Mouse (Mus musculus) small intestine, adult 2 months (tissue): Measurements from ENCODE around the gene Lelp1. TPM values are rescaled to one million over a fixed set of nuclear protein-coding genes. Genes with fewer than 3 reads are reported as not detected.

Source experiments
- H3K27ac ChIP-seq: fragments of 200-500 bp; 2 replicates; pipeline ENCODE4 v1.5.1; 2012; ENCODE audit warnings: low read depth, low read length, control low read depth, inconsistent platforms; ENCODE audit not compliant: insufficient read depth
- H3K27me3 ChIP-seq: fragments of 200-500 bp; 2 replicates; pipeline ENCODE4 v1.6.1; 2012; ENCODE audit warnings: mild to moderate bottlenecking, moderate library complexity, low read length, inconsistent platforms; ENCODE audit not compliant: control insufficient read depth, insufficient read depth
- H3K36me3 ChIP-seq: fragments of 200-500 bp; 2 replicates; pipeline ENCODE4 v1.6.1; 2012; ENCODE audit warnings: mild to moderate bottlenecking, low read length, control low read depth, inconsistent platforms; ENCODE audit not compliant: control insufficient read depth, insufficient read depth
- H3K4me1 ChIP-seq: fragments of 200-500 bp; 2 replicates; pipeline ENCODE4 v1.6.1; 2012; ENCODE audit warnings: low read length, inconsistent platforms, mixed read lengths; ENCODE audit not compliant: control insufficient read depth, insufficient read depth, insufficient read length
- H3K4me3 ChIP-seq: fragments of 200-500 bp; 2 replicates; pipeline ENCODE4 v1.5.1; 2012; ENCODE audit warnings: low read depth, mild to moderate bottlenecking, control low read depth, inconsistent platforms, low read length, moderate library complexity
- CTCF ChIP-seq: fragments of 200-500 bp; IDR thresholded peaks from 2 replicates; pipeline ENCODE4 v1.5.1; 2012; ENCODE audit warnings: low read depth, mild to moderate bottlenecking, control low read depth, inconsistent platforms, low read length, moderate library complexity, mixed read lengths; ENCODE audit not compliant: insufficient replicate concordance, insufficient read length; ENCODE audit errors: extremely low read depth
- POLR2A ChIP-seq: fragments of 200-500 bp; IDR thresholded peaks from 2 replicates; pipeline ENCODE4 v1.6.1; 2012; ENCODE audit warnings: low read depth, mild to moderate bottlenecking, control low read depth, inconsistent platforms, low read length, moderate library complexity
- WGBS: fragments of 180-500 bp; shearing (Covaris S2); methylation state at CpG from one replicate; pipeline ENCODE4 v1.1.7; 2018; 5-methylcytosine and 5-hydroxymethylcytosine counted together
- polyA plus RNA-seq: library from polyadenylated mRNA; depleted of rRNA; stranded (reverse); fragments of >200 nt; gene quantifications from 2 replicates; pipeline ENCODE4 v1.2.3, GENCODE M21; 2012; rRNA removed

Lelp1 gene
- not detected in 2 replicates for polyA plus RNA-seq

GRCm38 (mm10) chr3:92142644-92143043 is at the start of gene Lelp1:
TSS of gene Lelp1 (minus strand) at chr3:92142744.
- 46% methylated on average over 1 of the region's 1 CpGs for WGBS
- no peak within 1 kb of the TSS for H3K27ac ChIP-seq
- H3K27me3 ChIP-seq, result no peaks in the 10 kb centered on the region
- no peaks in the 10 kb centered on the region for H3K36me3 ChIP-seq
- no peak within 1 kb of the TSS for H3K4me3 ChIP-seq
- TF ChIP-seq POLR2A (no peak), CTCF (no peak)
- H3K4me1 ChIP-seq, result no peaks in the 10 kb centered on the region

DNA sequence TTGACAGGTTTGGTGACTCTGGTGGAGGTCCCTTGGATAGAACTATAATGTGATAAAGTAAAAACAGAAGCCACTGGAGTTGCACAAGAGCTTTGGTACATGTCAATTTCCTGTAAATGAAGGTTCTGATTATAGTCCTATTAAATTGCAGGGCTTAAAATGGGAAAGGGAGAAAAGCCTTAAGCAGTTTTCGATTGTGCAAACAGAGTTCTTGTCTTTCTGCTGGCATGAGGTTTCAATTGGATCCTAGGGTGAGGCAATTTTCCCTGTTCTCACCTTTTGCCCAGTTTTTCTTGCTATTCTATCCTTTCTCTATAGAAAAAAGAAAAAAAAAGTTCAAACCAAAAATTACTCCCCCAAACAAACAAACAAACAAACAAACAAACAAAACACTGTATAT is 34.3 kb upstream of the Lelp1 start:
- Histone ChIP-seq H3K27ac (no peak overlapping the region), H3K4me3 (no peak overlapping the region), H3K27me3 (no peaks in the 10 kb centered on the region), H3K36me3 (no peaks in the 10 kb centered on the region), H3K4me1 (no peaks in the 10 kb centered on the region)
- 63% methylated on average over 1 of the region's 1 CpGs for WGBS
- TF ChIP-seq CTCF, result no peak
- no peak for TF ChIP-seq POLR2A

DNA sequence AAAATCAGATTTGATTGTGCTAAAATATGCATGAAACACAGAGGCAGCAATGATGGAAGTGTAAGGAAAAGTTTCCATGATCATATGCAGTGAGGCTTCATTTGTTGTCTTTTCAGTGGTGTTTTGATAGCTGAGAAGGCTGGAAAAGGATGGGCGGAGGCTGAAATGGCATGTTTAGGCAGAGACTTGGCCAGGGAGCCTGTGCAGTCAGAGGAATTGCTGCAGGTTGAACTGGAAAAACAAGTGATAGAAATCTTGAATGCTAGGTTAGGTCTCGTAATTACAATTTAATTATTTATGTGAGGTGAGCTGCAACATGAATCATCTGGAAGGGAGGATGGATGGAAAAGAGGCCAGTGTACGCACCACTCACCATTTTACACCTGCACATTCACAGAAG is 27.3 kb upstream of the Lelp1 start:
- WGBS, result 75% methylated on average over 3 of the region's 3 CpGs
- H3K27me3 ChIP-seq, result no peaks in the 10 kb centered on the region
- H3K27ac ChIP-seq, result no peak overlapping the region
- H3K4me1 ChIP-seq, result peaks cover 4% of the 10 kb centered on the region; the same call in 1 of the 2 replicates
- no peak for TF ChIP-seq CTCF
- TF ChIP-seq POLR2A, result no peak
- H3K36me3 ChIP-seq, result no peaks in the 10 kb centered on the region
- no peak overlapping the region for H3K4me3 ChIP-seq

DNA sequence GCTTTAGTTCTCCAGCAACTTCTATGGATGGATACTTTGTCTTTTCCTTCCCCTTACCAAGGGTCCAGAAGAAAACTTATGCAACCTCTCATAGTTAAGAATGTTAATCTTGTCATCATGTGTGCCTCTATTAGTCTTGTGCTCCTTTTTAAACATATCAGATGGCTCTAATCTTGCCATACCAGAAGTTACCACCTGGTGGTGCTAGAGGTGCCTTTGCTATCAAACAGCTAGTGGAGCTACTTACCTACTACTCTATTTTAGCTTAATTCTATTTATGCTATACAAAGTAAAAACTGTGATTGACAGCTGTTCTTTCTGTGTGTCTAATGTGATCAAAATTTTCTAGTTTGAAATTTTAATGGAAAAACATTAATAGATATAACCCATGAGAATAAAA is 10.8 kb upstream of the Lelp1 start:
- H3K36me3 ChIP-seq, result no peaks in the 10 kb centered on the region

DNA sequence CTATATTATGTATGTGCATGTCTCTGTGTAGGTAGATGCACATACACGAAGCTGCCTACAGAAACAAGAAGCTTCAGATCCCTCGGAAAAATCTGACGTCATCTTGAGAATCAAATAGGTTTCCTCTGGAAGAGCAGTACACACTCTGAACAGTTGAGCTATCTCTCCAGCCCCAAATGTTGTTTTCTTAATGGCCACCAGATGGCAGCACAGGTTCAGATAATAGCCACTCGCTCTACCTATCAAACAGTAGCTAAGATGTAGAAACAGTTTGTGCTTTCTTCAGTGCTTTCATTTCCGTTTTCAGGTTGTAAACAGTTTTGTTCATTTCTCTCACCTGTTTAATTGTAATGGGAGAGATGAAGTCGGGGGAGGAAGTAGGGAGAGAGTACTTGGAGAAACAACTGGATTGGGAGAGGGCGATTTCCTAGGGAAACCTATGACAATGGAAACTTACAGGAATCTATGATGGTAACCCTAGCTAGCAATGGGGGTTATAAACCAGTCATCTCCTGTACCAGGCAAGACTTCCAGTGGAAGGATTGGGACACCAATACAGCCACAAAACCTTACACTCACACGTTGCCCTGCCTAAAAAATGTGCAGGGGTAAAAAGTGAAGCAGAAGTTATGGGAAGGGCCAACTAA is 8.2 kb upstream of the Lelp1 start:
- TF ChIP-seq POLR2A, result no peak
- TF ChIP-seq CTCF, result no peak
- no peaks in the 10 kb centered on the region for H3K4me1 ChIP-seq

More for the DNA sequence above, 10.8 kb upstream of the Lelp1 start:
- H3K4me1 ChIP-seq, result no peaks in the 10 kb centered on the region
- no peak overlapping the region for H3K4me3 ChIP-seq
- TF ChIP-seq POLR2A, result no peak
- TF ChIP-seq CTCF, result no peak
- no peak overlapping the region for H3K27ac ChIP-seq
- H3K27me3 ChIP-seq, result no peaks in the 10 kb centered on the region

DNA sequence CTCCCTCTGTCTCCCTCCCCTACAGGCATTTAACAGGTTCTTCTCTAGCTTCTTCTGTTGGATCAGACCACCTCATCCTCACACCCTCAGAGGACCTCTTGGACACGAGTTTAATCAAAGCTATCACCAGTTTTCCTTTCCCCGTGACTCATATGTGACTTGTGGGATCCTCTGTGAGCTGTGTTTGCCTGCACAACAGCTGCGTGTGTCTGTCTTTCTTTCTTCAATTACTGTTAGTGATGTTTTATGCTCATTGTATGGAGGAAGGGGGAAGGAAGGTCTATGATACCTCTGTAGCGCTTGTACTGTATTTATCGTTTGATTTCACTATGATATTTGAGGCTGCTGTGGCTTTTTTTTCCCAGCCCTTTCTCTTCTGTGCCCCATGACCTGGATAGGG is 5.4 kb upstream of the Lelp1 start:
- Histone ChIP-seq H3K36me3 (no peaks in the 10 kb centered on the region), H3K4me3 (no peak overlapping the region), H3K4me1 (no peaks in the 10 kb centered on the region), H3K27me3 (no peaks in the 10 kb centered on the region), H3K27ac (no peak overlapping the region)
- no peak for TF ChIP-seq POLR2A
- 59% methylated on average over 5 of the region's 5 CpGs for WGBS

More for the DNA sequence above, 8.2 kb upstream of the Lelp1 start:
- Histone ChIP-seq H3K4me3 (no peak overlapping the region), H3K36me3 (no peaks in the 10 kb centered on the region), H3K27me3 (no peaks in the 10 kb centered on the region), H3K27ac (no peak overlapping the region)
- 22% methylated on average over 8 of the region's 8 CpGs for WGBS

DNA sequence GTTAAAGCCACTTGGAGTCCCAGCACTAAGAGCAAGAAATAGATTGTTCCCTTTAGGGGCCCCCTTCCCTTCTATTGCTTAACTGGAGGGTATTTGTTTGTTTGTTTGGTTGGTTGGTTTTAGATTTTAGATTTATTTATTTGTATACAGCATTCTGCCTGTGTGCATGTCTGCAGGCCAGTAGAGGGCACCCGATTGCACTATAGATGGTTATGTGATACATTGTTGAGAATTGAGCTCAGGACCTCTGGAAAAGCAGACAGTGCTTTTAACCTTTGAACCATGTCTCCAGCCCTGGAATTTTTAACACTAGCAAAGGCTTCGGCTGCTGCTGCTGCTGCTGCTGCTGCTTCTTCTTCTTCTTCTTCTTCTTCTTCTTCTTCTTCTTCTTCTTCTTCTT is 4.9 kb upstream of the Lelp1 start:
- TF ChIP-seq POLR2A (no peak), CTCF (no peak)
- WGBS, result 16% methylated on average over 2 of the region's 2 CpGs

More for the DNA sequence above, 4.9 kb upstream of the Lelp1 start:
- no peak overlapping the region for H3K27ac ChIP-seq
- H3K36me3 ChIP-seq, result no peaks in the 10 kb centered on the region
- no peak overlapping the region for H3K4me3 ChIP-seq
- H3K27me3 ChIP-seq, result no peaks in the 10 kb centered on the region
- no peaks in the 10 kb centered on the region for H3K4me1 ChIP-seq
